Mouse (Mus musculus): ENCODE data around the gene Lhpp.

- TF ChIP-seq POLR2A (IDR thresholded peaks at IDR 0.05; ENCODE audit: low read depth, low read length), result no peak
- no peak for TF ChIP-seq CTCF (IDR thresholded peaks at IDR 0.05; ENCODE audit: extremely low read depth, insufficient read length, insufficient replicate concordance, low read depth, low read length)
These were observed 82.3 kb downstream of the Lhpp start for GRCm38 (mm10) chr7:132692719-132693118.

Measured in small intestine, adult 2 months (tissue).